Mouse (Mus musculus): ENCODE data around the gene Tmem151b. TPM values are rescaled to one million over a fixed set of nuclear protein-coding genes. Genes with fewer than 3 reads are reported as not detected.

Gene Tmem151b
- total and polyA plus RNA-seq, 3 experiments, result under 0.01 TPM; not detected in 2

- H3K9me3 ChIP-seq (replicated peaks), result no peaks in the 10 kb centered on the region
- H3K4me1 ChIP-seq (ENCODE audit: insufficient read depth, low read depth, low read length), result peaks cover 95% of the 10 kb centered on the region
- no peak for ATAC-seq (ENCODE audit: extremely low read depth, insufficient number of reproducible peaks, low FRiP score, poor library complexity, severe bottlenecking)
- H3K27me3 ChIP-seq (ENCODE audit: insufficient read depth, low read length), result no peaks in the 10 kb centered on the region
- TF ChIP-seq CTCF (IDR thresholded peaks at IDR 0.05; ENCODE audit: low read depth, low read length) (no peak), POLR2AphosphoS5 (IDR thresholded peaks at IDR 0.05; ENCODE audit: insufficient replicate concordance, low read depth, low read length) (0 out of 2 replicates have a peak, but pooled peaks have one; percentile 46)
- H3K36me3 ChIP-seq (replicated peaks), result peaks cover 32% of the 10 kb centered on the region
- peak overlapping the region; percentile 80 for H3K4me3 ChIP-seq (ENCODE audit: low read depth, low read length)
- DNase-seq (ENCODE audit: low spot score), result peak; percentile 78
Measured at GRCm38 (mm10) chr17:45594881-45595735, 45.6 kb upstream of the Tmem151b start.

DNA sequence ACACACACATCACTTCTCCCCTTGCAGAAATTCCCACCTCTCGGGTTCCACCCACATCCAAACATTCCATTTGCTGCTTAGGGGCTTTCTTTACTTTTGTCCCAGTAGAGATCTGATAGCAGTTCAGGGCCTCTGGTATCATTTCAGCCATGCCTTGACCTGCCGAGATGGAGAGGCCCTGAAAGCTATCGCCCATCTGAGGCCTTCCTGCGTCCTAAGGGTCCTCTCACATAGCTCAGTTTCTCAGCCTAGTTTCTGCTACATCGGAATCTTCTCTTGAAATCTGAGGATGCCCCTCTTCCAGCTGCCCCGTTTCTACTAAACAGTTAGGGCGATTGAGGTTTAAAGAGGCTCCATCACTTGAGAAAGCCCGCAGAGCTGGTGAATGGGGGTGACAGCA, 44.7 kb upstream of the Tmem151b start:
- DNase-seq (ENCODE audit: low spot score) (no peak), ATAC-seq (ENCODE audit: extremely low read depth, insufficient number of reproducible peaks, low FRiP score, poor library complexity, severe bottlenecking) (no peak)
- peaks cover 41% of the 10 kb centered on the region for H3K36me3 ChIP-seq (replicated peaks)
- peak overlapping the region; percentile 80 for H3K4me3 ChIP-seq (ENCODE audit: low read depth, low read length)
- TF ChIP-seq GATA1 (IDR thresholded peaks at IDR 0.05; ENCODE audit: borderline replicate concordance, low read length), result no peak
- TF ChIP-seq CTCF (IDR thresholded peaks at IDR 0.05; ENCODE audit: low read depth, low read length), result no peak
- TF ChIP-seq POLR2AphosphoS5 (IDR thresholded peaks at IDR 0.05; ENCODE audit: insufficient replicate concordance, low read depth, low read length), result no peak
- no peak for TF ChIP-seq TAL1 (conservative IDR thresholded peaks at IDR 0.05; ENCODE audit: low read depth, low read length)
- no peak for TF ChIP-seq GATA2 (IDR thresholded peaks at IDR 0.05; ENCODE audit: borderline replicate concordance, low read depth, low read length)
- peaks cover 93% of the 10 kb centered on the region for H3K4me1 ChIP-seq (ENCODE audit: insufficient read depth, low read depth, low read length)
- H3K27me3 ChIP-seq (ENCODE audit: insufficient read depth, low read length), result no peaks in the 10 kb centered on the region
- H3K9me3 ChIP-seq (replicated peaks), result no peaks in the 10 kb centered on the region

DNA sequence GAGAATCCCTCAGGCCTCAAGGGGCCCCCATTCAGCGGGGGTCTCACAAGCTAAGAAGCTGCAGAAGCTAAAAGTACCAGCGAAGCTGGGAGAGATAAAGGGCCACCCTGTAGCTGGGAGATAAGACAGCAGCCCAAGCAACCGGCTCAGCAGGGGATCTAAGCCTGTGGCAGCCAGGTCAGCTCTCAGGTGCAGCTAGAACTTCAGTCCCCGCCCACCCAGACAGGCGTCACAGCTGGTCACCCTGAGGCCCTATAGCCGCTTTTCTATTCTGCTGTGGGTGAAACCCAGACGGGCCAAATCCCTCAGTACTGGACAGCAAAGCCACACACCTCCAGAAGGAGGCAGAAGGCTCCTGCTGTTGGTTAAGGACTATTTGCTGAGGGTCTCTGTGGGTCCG, 44.0 kb upstream of the Tmem151b start:
- H3K4me1 ChIP-seq (ENCODE audit: insufficient read depth, low read depth, low read length), result peaks cover 92% of the 10 kb centered on the region
- H3K4me3 ChIP-seq (ENCODE audit: low read depth, low read length), result peak overlapping the region; percentile 80
- no peaks in the 10 kb centered on the region for H3K27me3 ChIP-seq (ENCODE audit: insufficient read depth, low read length)
- no peaks in the 10 kb centered on the region for H3K9me3 ChIP-seq (replicated peaks)
- peaks cover 48% of the 10 kb centered on the region for H3K36me3 ChIP-seq (replicated peaks)
- DNase-seq (ENCODE audit: low spot score), result peak; percentile 63
- TF ChIP-seq GATA2 (IDR thresholded peaks at IDR 0.05; ENCODE audit: borderline replicate concordance, low read depth, low read length) (no peak), CTCF (IDR thresholded peaks at IDR 0.05; ENCODE audit: low read depth, low read length) (no peak), TAL1 (conservative IDR thresholded peaks at IDR 0.05; ENCODE audit: low read depth, low read length) (peak; percentile 88), POLR2AphosphoS5 (IDR thresholded peaks at IDR 0.05; ENCODE audit: insufficient replicate concordance, low read depth, low read length) (no peak), GATA1 (IDR thresholded peaks at IDR 0.05; ENCODE audit: borderline replicate concordance, low read length) (no peak)
- ATAC-seq (ENCODE audit: extremely low read depth, insufficient number of reproducible peaks, low FRiP score, poor library complexity, severe bottlenecking), result peak; percentile 52

GRCm38 (mm10) chr17:45592606-45593431, 43.3 kb upstream of the Tmem151b start:
- H3K4me3 ChIP-seq (ENCODE audit: low read depth, low read length), result peak overlapping the region; percentile 80; the same call in 1 of the 2 replicates
- no peaks in the 10 kb centered on the region for H3K27me3 ChIP-seq (ENCODE audit: insufficient read depth, low read length)
- H3K36me3 ChIP-seq (replicated peaks), result peaks cover 53% of the 10 kb centered on the region
- TF ChIP-seq GATA1 (IDR thresholded peaks at IDR 0.05; ENCODE audit: borderline replicate concordance, low read length) (no peak), GATA2 (IDR thresholded peaks at IDR 0.05; ENCODE audit: borderline replicate concordance, low read depth, low read length) (no peak), CTCF (IDR thresholded peaks at IDR 0.05; ENCODE audit: low read depth, low read length) (no peak), TAL1 (conservative IDR thresholded peaks at IDR 0.05; ENCODE audit: low read depth, low read length) (no peak), POLR2AphosphoS5 (IDR thresholded peaks at IDR 0.05; ENCODE audit: insufficient replicate concordance, low read depth, low read length) (no peak)
- ATAC-seq (ENCODE audit: extremely low read depth, insufficient number of reproducible peaks, low FRiP score, poor library complexity, severe bottlenecking) (no peak), DNase-seq (ENCODE audit: low spot score) (no peak)
- H3K9me3 ChIP-seq (replicated peaks), result no peaks in the 10 kb centered on the region
- peaks cover 87% of the 10 kb centered on the region for H3K4me1 ChIP-seq (ENCODE audit: insufficient read depth, low read depth, low read length)

GRCm38 (mm10) chr17:45591701-45592605, 42.5 kb upstream of the Tmem151b start:
- Histone ChIP-seq H3K4me3 (ENCODE audit: low read depth, low read length) (peak overlapping the region; percentile 80; the same call in 1 of the 2 replicates), H3K4me1 (ENCODE audit: insufficient read depth, low read depth, low read length) (peaks cover 81% of the 10 kb centered on the region), H3K27me3 (ENCODE audit: insufficient read depth, low read length) (no peaks in the 10 kb centered on the region), H3K9me3 (replicated peaks) (peaks cover 1% of the 10 kb centered on the region; the same call in 1 of the 2 replicates), H3K36me3 (replicated peaks) (peaks cover 61% of the 10 kb centered on the region)
- TF ChIP-seq GATA1 (IDR thresholded peaks at IDR 0.05; ENCODE audit: borderline replicate concordance, low read length), result no peak
- TF ChIP-seq POLR2AphosphoS5 (IDR thresholded peaks at IDR 0.05; ENCODE audit: insufficient replicate concordance, low read depth, low read length), result no peak
- no peak for TF ChIP-seq GATA2 (IDR thresholded peaks at IDR 0.05; ENCODE audit: borderline replicate concordance, low read depth, low read length)
- no peak for TF ChIP-seq TAL1 (conservative IDR thresholded peaks at IDR 0.05; ENCODE audit: low read depth, low read length)
- no peak for TF ChIP-seq CTCF (IDR thresholded peaks at IDR 0.05; ENCODE audit: low read depth, low read length)
- DNase-seq (ENCODE audit: low spot score) (no peak), ATAC-seq (ENCODE audit: extremely low read depth, insufficient number of reproducible peaks, low FRiP score, poor library complexity, severe bottlenecking) (no peak)
